Mouse (Mus musculus): Measurements from ENCODE around the gene Wscd1. TPM values are rescaled to one million over a fixed set of nuclear protein-coding genes. Genes with fewer than 3 reads are reported as not detected.

The Wscd1 gene
- polyA plus RNA-seq, 1 experiment = not detected

GRCm38 (mm10) chr11:71799206-71799605 lies 49.5 kb downstream of the Wscd1 start:
- no peak for TF ChIP-seq GATA1 (IDR thresholded peaks at IDR 0.05; ENCODE audit: low read length)

- TF ChIP-seq GATA1 (IDR thresholded peaks at IDR 0.05; ENCODE audit: low read length) = no peak
Observed at GRCm38 (mm10) chr11:71808521-71808920, 58.8 kb downstream of the Wscd1 start.

- TF ChIP-seq GATA1 (IDR thresholded peaks at IDR 0.05; ENCODE audit: low read length) = no peak
Observed at GRCm38 (mm10) chr11:71811828-71812227, 62.1 kb downstream of the Wscd1 start.

GRCm38 (mm10) chr11:71812921-71813320 lies 63.2 kb downstream of the Wscd1 start:
- no peak for TF ChIP-seq GATA1 (IDR thresholded peaks at IDR 0.05; ENCODE audit: low read length)

GRCm38 (mm10) chr11:71814511-71814910 lies 64.8 kb downstream of the Wscd1 start:
- TF ChIP-seq GATA1 (IDR thresholded peaks at IDR 0.05; ENCODE audit: low read length) = no peak

- no peak for TF ChIP-seq GATA1 (IDR thresholded peaks at IDR 0.05; ENCODE audit: low read length)
Observed at GRCm38 (mm10) chr11:71815326-71815725, 65.6 kb downstream of the Wscd1 start.

GRCm38 (mm10) chr11:71816918-71817317 lies 67.2 kb downstream of the Wscd1 start:
- TF ChIP-seq GATA1 (IDR thresholded peaks at IDR 0.05; ENCODE audit: low read length) = no peak

GRCm38 (mm10) chr11:71817341-71817740 lies 67.6 kb downstream of the Wscd1 start:
- no peak for TF ChIP-seq GATA1 (IDR thresholded peaks at IDR 0.05; ENCODE audit: low read length)

- TF ChIP-seq GATA1 (IDR thresholded peaks at IDR 0.05; ENCODE audit: low read length) = no peak
Observed at GRCm38 (mm10) chr11:71818111-71818510, 68.4 kb downstream of the Wscd1 start.

GRCm38 (mm10) chr11:71819901-71820300 lies 70.2 kb downstream of the Wscd1 start:
- TF ChIP-seq GATA1 (IDR thresholded peaks at IDR 0.05; ENCODE audit: low read length) = no peak

- no peak for TF ChIP-seq GATA1 (IDR thresholded peaks at IDR 0.05; ENCODE audit: low read length)
Observed at GRCm38 (mm10) chr11:71820847-71821246, 71.1 kb downstream of the Wscd1 start.

GRCm38 (mm10) chr11:71822031-71822430 lies 72.3 kb downstream of the Wscd1 start:
- no peak for TF ChIP-seq GATA1 (IDR thresholded peaks at IDR 0.05; ENCODE audit: low read length)

- no peak for TF ChIP-seq GATA1 (IDR thresholded peaks at IDR 0.05; ENCODE audit: low read length)
Observed at GRCm38 (mm10) chr11:71824971-71825370, 75.3 kb downstream of the Wscd1 start.

Data from G1E-ER4 (cell line).